Mouse (Mus musculus) olfactory bulb, adult 2 months (tissue): Measurements from ENCODE around the gene Nipa1.

Source experiments
- CTCF ChIP-seq: fragments of 200-500 bp; IDR thresholded peaks from 2 replicates; pipeline ENCODE4 v1.5.1; 2012; ENCODE audit warnings: low read depth, mild to moderate bottlenecking, low read length, moderate library complexity; ENCODE audit not compliant: insufficient read depth
- POLR2A ChIP-seq: fragments of 200-500 bp; IDR thresholded peaks from 2 replicates; pipeline ENCODE4 v1.6.1; 2012; ENCODE audit warnings: mild to moderate bottlenecking, low read depth, low read length, moderate library complexity; ENCODE audit not compliant: insufficient read depth

GRCm38 (mm10) chr7:55986526-55987214 is 33.1 kb downstream of the Nipa1 start:
- TF ChIP-seq CTCF (peak; percentile 50), POLR2A (no peak)
